Mouse (Mus musculus) liver, embryonic 14.5 days (tissue): ENCODE measurements around the gene Tmem178b. TPM values are rescaled to one million over a fixed set of nuclear protein-coding genes. Genes with fewer than 3 reads are reported as not detected.

ENCODE experiments used
- ATAC-seq: fragments of 200-750 bp; cut with Nextera tagmentation; 2 replicates; pipeline ENCODE4 v1.8.0; 2017; ENCODE audit warnings: moderate number of reproducible peaks, mild to moderate bottlenecking, moderate library complexity; ENCODE audit not compliant: insufficient read depth
- DNase-seq, 3 experiments: peaks; one replicate each; pipeline ENCODE4 v3.0.0-alpha.2; 2012 to 2013; ENCODE audit warnings: low read depth in 3 of 3, low spot score in 3 of 3
- H3K27ac ChIP-seq: fragments of 300-500 bp; sonication (generic); 2 replicates; pipeline ENCODE4 v1.5.1; 2014; ENCODE audit warnings: moderate library complexity, mild to moderate bottlenecking, control low read depth, inconsistent platforms
- H3K27me3 ChIP-seq: fragments of 300-500 bp; sonication (generic); 2 replicates; pipeline ENCODE4 v1.6.1; 2014; ENCODE audit warnings: mild to moderate bottlenecking, low read length, moderate library complexity; ENCODE audit not compliant: control insufficient read depth, insufficient read depth
- H3K36me3 ChIP-seq: fragments of 300-500 bp; sonication (generic); replicated peaks from 2 replicates; pipeline ENCODE4 v1.6.1; 2014; ENCODE audit warnings: low read depth; ENCODE audit not compliant: control insufficient read depth, insufficient read depth
- H3K4me1 ChIP-seq, 2 experiments: fragments of 200-500 bp in 1 of 2; fragments of 300-500 bp in 1 of 2; sonication (generic) in 1 of 2; replicated peaks; 2 replicates each; pipeline ENCODE4 v1.6.1; 2012 to 2014; ENCODE audit warnings: antibody characterized with exemption in 1 of 2, inconsistent platforms in 1 of 2, low read length in 1 of 2; ENCODE audit not compliant: control insufficient read depth in 2 of 2, insufficient read depth in 2 of 2
- H3K4me2 ChIP-seq: fragments of 300-500 bp; sonication (generic); 2 replicates; pipeline ENCODE4 v1.6.1; 2014; ENCODE audit warnings: low read depth, mild to moderate bottlenecking, control low read depth, moderate library complexity
- H3K4me3 ChIP-seq, 2 experiments: fragments of 200-500 bp in 1 of 2; fragments of 300-500 bp in 1 of 2; sonication (generic) in 1 of 2; 2 replicates each; pipeline ENCODE4 v1.5.1; 2012 to 2014; ENCODE audit warnings: low read depth in 2 of 2, low read length in 2 of 2, mild to moderate bottlenecking in 2 of 2, control low read depth in 1 of 2, inconsistent platforms in 1 of 2, moderate library complexity in 1 of 2; ENCODE audit not compliant: insufficient read depth in 1 of 2
- H3K9ac ChIP-seq: fragments of 300-500 bp; sonication (generic); replicated peaks from 2 replicates; pipeline ENCODE4 v1.6.1; 2014; ENCODE audit warnings: mild to moderate bottlenecking, control low read depth, moderate library complexity
- H3K9me3 ChIP-seq: fragments of 300-500 bp; sonication (generic); 2 replicates; pipeline ENCODE4 v1.6.1; 2016; ENCODE audit warnings: low read length, mixed read lengths; ENCODE audit not compliant: control insufficient read depth
- CTCF ChIP-seq: IDR thresholded peaks from 2 replicates; pipeline ENCODE4 v1.5.1; 2016; ENCODE audit warnings: antibody characterized with exemption, low read depth, control low read depth
- EP300 ChIP-seq: IDR thresholded peaks from 2 replicates; pipeline ENCODE4 v1.6.1; 2016; ENCODE audit warnings: antibody characterized with exemption, low read depth
- WGBS: fragments of 180-500 bp; shearing (Covaris S2); extraction: QIAGEN DNeasy Blood & Tissue Kit; methylation state at CpG from one replicate; pipeline ENCODE4 v1.1.7; 2014; ENCODE audit not compliant: insufficient replicate concordance; 5-methylcytosine and 5-hydroxymethylcytosine counted together
- polyA plus RNA-seq, 2 experiments: library from polyadenylated mRNA; depleted of rRNA in 1 of 2; stranded (reverse) in 1 of 2; unstranded in 1 of 2; fragments of >200 nt; fragmentation: Nextera tagmentation in 1 of 2; extraction: Ambion mirVana in 1 of 2; gene quantifications; 2 replicates each; pipeline versions ENCODE4 v1.2.1 to v1.2.3; 2012 to 2014

Gene Tmem178b
- polyA plus RNA-seq, 2 experiments, result not detected

DNA sequence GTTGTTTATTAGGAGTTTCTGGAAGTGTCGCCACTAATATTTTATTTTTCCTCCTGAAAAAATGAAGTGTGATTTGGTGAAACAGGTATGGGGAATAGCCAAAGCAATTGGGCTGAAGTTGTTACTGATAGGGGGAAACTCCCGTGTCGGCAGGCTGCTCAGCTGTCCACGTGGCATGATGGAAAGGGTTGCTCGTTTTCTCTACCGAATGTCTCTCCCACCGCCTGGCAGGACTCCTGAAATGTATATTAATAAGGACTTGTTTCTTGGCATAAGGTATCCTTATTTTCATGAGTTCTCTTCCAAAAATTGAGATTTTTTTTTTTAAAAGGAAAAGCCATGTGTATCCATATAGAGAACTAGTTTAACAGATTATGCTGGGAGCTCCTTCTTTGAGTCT, 67.8 kb downstream of the Tmem178b start:
- Histone ChIP-seq H3K9me3 (no peaks in the 10 kb centered on the region), H3K4me3 (no peak overlapping the region), H3K9ac (no peak overlapping the region), H3K36me3 (no peaks in the 10 kb centered on the region), H3K27me3 (no peaks in the 10 kb centered on the region), H3K27ac (no peak overlapping the region), H3K4me2 (no peak overlapping the region), H3K4me1 (no peaks in the 10 kb centered on the region)
- ATAC-seq, result no peak
- no peak for DNase-seq
- 70% methylated on average over 7 of the region's 7 CpGs for WGBS
- TF ChIP-seq CTCF (no peak), EP300 (no peak)

DNA sequence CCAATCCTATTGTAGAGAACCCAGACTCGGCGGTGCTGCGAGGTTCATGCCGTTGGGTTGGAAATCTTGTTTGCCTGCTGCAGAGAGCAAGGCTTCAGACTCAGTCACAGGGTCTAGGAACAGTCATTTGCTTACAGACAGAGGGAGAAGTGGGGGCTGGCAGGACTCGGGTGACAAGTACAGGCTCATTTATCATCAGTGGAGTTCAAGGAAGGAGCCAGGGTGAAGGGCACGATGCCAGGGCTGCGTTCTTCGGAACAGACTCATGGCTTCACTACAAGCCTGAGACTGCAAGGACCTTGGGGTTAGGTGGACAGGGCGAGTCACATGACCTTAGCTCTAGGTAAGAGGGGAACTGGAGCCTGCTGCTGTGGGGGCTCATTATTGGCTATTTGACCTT, 71.8 kb downstream of the Tmem178b start:
- H3K9ac ChIP-seq, result no peak overlapping the region
- H3K4me1 ChIP-seq, result no peaks in the 10 kb centered on the region
- no peak overlapping the region for H3K27ac ChIP-seq
- no peaks in the 10 kb centered on the region for H3K27me3 ChIP-seq
- H3K36me3 ChIP-seq, result no peaks in the 10 kb centered on the region
- no peak overlapping the region for H3K4me3 ChIP-seq
- ATAC-seq (no peak), DNase-seq (no peak)
- H3K4me2 ChIP-seq, result no peak overlapping the region
- TF ChIP-seq CTCF, result no peak
- WGBS, result 66% methylated on average over 9 of the region's 9 CpGs
- no peaks in the 10 kb centered on the region for H3K9me3 ChIP-seq

DNA sequence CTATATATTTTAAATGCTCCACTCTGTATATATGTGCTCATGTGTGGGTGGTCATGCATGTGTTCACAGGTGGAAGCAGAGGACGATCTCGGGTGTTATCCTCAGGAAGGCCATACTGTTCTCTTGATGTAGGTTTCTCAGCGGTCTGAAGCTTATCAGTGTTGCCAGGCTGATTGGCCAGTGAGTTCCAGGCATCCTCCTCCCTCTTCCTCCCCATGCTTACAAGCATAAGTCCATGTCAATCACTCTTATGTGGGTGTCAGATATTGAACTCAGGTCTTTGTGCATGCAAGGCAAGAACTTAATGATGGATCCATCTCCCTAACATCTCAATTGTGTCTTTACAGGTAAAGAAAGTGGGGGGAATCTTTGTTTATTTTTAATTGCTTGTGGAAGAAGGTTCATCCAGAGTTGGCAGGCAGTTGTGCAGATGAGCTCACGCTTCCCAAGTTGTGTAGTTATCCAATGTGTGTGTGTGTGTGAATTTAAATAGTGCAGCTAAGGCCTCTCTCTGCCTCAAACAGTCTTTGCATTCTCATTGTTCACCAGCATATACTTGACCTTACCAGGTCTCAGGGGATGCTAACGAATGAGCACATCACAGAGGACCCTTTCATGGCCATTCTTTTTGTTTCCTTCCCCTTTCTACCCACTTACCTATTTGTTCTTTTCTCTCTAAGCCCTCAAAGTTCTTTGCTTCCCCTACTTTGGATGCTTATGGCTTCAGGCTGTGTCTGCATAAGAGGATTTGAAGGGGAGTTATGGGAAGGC, 72.8 kb downstream of the Tmem178b start:
- TF ChIP-seq CTCF (no peak), EP300 (no peak)
- H3K27me3 ChIP-seq, result no peaks in the 10 kb centered on the region

DNA sequence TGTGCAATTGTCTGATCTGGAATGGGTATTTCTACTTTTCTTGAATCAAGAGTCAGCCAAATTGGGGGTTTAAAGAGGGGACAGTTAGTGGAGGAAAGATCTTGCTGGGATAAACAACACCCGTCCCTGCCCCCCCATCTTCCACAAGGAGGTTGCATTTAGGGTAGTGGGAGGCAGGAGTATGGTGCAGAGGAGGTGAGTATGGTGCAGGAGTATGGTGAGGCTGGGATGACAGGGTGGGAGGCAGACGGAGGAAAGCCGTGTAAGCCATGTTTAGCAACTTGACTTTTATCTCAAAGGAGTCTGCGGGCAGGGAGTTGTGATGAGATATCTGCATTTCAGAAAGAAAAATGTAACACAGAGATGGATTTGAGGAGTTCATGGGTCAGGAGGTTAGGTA, 73.5 kb downstream of the Tmem178b start:
- ATAC-seq, result no peak
- TF ChIP-seq CTCF (no peak), EP300 (no peak)
- H3K36me3 ChIP-seq, result no peaks in the 10 kb centered on the region

More for the DNA sequence above, 72.8 kb downstream of the Tmem178b start:
- Histone ChIP-seq H3K4me3 (no peak overlapping the region), H3K9ac (no peak overlapping the region), H3K9me3 (no peaks in the 10 kb centered on the region), H3K27ac (no peak overlapping the region), H3K4me1 (no peaks in the 10 kb centered on the region), H3K36me3 (no peaks in the 10 kb centered on the region), H3K4me2 (no peak overlapping the region)
- WGBS, result 49% methylated on average over 5 of the region's 5 CpGs
- DNase-seq (no peak), ATAC-seq (no peak)

DNA sequence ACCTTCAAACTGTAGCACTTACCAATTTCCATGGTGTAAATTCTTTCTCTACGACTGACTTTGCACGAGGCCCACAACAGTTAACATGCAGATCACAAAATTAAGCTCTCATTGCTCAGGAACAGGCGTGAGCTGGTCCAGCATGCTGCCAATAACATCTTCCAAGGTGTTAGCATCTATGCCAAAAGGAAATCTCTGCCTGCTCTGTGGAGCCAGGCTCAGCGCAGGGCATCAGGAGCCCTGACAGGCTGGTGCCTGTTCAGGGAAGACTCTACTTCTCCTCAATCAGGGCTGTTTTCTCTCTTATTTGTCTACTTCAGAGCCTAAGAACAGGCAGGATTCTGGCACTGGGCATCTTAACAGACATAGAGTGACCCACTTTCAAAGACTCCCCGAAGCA, 80.9 kb downstream of the Tmem178b start:
- Histone ChIP-seq H3K4me2 (no peak overlapping the region), H3K4me1 (no peaks in the 10 kb centered on the region), H3K27ac (no peak overlapping the region), H3K4me3 (no peak overlapping the region), H3K9ac (no peak overlapping the region), H3K27me3 (no peaks in the 10 kb centered on the region), H3K9me3 (no peaks in the 10 kb centered on the region), H3K36me3 (no peaks in the 10 kb centered on the region)
- no peak for TF ChIP-seq CTCF
- no peak for TF ChIP-seq EP300
- ATAC-seq (no peak), DNase-seq (no peak)
- 54% methylated on average over 5 of the region's 5 CpGs for whole genome bisulfite sequencing

More for the DNA sequence above, 73.5 kb downstream of the Tmem178b start:
- Histone ChIP-seq H3K9me3 (no peaks in the 10 kb centered on the region), H3K27ac (no peak overlapping the region), H3K27me3 (no peaks in the 10 kb centered on the region), H3K9ac (no peak overlapping the region), H3K4me1 (no peaks in the 10 kb centered on the region), H3K4me2 (no peak overlapping the region), H3K4me3 (no peak overlapping the region)
- DNase-seq, result no peak
- WGBS, result 65% methylated on average over 4 of the region's 4 CpGs
